Mouse (Mus musculus) left cerebral cortex, adult 9 months (tissue): ENCODE data around the gene Hp.
A peak's percentile ranks its signal among the peaks of the same experiment; 100 is the strongest.

Experiments used
- DNase-seq, 2 experiments: peaks; one replicate each; pipeline ENCODE4 v3.0.0; 2022; ENCODE audit warnings: low spot score in 2 of 2

Hp gene

DNA sequence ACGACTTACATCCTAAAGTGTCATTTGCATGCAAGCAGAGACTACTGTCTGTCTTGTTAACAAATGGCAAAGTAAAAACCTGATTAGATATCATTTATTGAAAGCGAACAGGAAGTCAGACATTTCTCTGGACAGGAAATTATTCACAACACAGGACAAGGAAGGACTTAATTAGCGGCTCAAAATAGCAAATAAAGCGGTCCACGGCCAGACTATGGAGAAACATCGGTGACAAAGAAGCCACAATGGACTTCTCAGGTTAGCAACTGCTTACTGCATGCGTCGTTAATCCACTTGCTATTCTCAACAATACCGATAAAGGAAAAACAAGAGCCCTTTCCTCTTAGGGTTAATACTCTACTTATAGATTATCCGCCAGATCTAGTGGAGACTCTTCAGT, 14.2 kb downstream of the Hp start:
- no peak for DNase-seq

DNA sequence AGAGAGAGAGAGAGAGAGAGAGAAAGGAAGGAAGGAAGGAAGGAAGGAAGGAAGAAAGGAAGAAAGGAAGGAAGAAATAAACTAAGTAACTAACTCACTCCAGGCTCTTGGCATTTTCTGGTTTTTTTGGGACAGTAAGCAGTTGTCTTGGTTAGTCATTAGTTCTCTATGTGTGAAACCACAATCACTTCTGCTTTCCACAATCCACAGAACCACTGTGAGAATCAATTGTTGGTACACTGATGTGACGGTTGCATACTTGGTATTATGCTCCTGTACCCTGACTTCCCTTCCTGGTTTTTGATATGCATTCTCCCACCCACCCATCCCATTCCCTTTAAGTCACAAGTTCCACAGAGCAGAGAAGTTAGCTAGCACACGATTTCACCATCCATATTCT, 15.1 kb downstream of the Hp start:
- DNase-seq: no peak

DNA sequence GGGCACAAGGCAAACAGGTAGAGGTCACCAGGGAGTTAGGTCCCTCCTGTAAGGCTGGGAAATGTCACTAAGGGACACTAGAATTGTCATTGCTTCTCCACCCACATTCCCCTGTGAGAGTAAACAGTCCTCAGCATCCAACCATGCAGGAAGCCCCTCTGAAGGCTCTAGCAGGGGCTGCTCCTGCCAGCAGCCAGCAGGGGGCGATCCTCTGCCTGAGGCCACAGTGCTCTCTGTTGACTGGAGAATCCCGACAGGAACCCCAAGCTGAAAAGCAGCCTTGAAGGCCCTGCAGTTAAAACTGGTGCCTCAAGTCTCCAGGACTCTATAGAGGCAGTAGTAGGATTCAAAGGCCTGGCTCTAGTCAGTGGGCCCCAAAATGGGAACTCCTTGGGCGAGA, 27.3 kb downstream of the Hp start:
- no peak for DNase-seq

DNA sequence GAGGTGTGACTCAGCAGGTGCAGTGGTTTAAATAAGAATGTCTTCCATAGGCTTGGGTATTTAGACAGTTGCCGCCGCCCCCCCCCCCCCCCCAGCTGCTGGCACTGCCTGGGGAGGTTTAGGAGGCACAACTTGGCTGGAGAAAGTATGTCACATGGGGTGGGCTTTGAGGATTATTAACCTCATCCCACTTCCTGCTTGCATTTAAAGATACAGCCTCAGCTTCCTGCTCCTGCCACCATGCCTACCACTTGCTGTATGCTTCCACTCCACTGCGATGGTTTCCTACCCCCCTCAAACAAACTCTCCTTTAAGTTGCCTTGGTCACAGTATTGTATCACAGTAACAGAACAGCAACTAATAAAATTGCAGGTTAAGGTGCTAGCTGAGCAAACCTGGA, 34.9 kb downstream of the Hp start:
- DNase-seq: no peak

DNA sequence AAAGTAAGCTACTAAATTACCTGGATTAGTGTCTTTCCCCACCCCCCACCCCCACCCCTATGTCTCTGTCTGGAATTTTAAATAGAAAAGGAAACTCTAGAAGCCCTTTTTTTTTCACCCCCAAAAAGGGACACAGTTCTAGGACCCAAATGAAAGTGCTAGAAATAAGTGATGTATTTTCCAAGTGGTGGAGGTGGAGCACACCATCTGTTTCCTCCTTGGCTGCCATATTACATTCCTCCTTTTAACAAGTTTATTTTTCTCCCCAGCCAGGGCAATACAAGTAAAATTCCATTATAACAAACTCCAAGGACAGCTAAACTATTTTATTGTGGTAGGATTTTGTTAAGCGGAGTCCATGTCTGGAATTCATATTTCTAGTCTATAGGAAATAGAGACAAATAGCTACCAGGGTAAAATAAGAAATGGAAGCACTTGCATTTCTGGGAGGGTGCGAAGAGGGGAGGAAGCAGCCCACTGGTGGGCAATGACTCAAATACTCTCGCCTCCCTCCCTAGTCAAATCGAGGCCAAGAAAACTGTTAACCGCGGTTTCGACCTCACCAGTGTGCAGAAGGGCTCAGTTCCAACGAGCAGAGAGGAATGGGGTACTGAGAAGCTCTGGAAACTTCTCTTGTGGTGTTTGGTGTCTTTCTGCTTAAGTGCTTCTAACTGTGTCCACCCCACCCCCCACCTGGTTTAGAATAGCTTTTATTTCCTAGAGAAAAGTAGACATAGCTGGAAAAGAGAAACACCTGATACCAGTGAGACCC, 36.0 kb downstream of the Hp start:
- peak in 1 of 2 experiments; percentile 41 for DNase-seq

DNA sequence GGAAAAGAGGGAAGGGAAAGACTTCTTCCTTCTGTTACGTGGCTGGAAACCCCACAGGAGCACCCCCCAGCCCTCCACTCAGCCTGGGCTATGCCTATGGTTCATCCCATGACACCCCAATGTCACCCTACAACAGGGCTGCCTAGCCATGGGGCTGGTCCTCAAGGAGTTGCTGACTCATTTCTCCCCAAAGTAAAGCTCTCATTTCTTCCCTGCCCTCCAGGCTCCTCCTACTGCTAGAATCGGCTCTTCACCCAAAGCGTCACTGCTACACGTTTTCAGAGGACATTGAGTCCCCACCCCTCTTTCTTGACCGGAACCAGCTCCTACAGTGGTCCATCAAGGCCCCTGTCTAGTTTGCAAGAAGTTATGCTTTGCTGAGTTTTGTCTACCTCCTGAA, 36.8 kb downstream of the Hp start:
- DNase-seq: no peak

DNA sequence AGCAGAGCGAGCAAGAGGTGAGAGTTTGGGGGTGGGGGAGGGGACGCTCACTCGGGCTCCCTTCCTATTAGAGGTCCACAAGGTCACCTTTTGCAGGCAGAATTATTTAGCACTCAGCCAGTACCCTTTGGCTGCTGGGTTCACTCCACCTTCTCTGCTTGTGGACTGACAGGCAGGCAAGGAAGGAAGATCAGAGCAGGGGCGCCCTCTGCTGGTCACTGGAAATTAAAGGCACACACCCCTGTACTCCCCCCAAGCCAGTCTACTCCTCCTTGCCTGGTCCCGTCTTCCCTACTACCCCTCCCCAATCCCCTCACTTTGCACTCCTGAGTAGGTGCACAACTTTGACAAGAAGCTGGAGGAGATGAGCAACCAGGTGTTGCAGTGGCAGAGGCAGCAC, 42.3 kb downstream of the Hp start:
- DNase-seq: peak; percentile 46 to 87

DNA sequence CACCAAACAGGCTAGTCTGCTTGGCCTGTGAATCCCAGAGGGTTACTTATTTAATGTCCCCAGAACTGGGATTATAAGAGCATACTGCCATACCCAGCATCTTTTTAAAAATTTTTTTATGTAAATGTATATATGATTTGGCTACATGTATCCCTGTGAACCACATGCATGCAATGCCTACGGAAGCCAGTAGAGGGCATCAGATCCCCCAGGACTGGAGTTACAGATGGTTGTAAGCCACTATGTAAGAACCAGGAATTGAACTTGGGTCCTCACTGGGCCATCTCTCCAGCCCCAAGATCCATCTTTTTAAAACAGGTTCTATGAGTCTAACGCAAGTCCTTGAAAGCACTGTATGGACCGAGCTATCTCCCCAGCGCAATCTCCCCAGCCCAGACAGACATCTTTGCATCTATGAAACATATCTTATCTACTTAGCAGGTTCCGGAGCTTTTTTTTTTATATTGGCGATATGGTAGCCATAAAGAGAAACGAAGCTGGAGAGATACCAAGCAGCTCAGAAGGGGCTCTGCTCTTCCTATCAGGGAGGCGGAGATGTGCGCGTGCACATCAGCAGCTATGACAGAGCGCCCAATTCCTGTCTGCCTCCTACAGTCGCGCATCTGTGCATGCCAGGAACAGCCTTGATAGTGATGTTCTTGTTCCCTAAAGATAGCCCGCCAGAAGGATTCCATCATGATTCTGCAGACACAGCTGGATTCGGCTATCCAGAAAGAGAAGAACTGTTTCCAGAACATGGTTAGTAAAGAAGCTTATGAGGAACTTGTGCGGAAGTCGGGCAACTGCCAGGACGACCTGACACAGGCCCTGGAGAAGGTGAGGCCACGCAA, 43.6 kb downstream of the Hp start:
- DNase-seq: peak in 1 of 2 experiments; percentile 35
